Mouse (Mus musculus): Measurements from ENCODE around the gene Cfdp1.

Cfdp1 gene

DNA sequence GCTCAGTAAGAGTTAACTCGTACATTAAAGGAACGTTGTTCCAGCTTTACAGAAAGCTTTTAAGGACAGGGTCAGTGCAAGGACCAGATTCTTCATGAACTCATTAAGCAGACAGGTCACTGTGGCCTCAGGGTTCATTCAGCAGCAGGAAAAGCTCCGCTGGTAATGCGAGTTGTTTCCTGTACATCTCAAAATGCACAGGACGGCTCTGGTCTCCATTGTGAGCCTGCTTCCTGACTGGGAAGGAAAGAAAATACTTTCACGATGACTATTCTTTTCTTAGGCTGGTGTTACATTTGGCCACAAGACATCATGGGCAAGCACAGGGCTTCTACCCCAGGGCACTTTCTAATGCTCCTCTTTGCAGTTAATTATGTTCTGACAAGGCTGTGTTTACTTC lies 52.6 kb downstream of the Cfdp1 start:
- CTCF ChIA-PET, result no interaction called here

DNA sequence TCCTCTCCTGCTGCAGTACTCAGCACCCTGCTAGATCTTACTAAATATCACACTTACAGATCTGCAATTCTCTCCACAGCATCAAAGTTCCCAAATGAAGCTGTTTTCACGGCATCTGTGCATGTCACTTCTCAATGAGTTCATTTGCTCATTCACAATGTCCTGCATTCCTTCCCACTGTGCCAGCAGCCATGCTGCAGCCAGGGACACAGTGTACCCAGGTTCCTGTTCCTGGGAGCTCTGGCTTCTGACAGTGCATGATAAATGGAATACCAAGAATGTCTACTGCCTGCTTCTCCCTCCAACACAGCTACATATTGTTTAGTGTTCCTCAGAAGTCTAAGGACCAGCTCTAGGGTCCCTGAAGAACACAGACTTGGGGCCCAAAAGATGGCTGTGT lies 57.6 kb downstream of the Cfdp1 start:
- CTCF ChIA-PET, result no interaction called here

DNA sequence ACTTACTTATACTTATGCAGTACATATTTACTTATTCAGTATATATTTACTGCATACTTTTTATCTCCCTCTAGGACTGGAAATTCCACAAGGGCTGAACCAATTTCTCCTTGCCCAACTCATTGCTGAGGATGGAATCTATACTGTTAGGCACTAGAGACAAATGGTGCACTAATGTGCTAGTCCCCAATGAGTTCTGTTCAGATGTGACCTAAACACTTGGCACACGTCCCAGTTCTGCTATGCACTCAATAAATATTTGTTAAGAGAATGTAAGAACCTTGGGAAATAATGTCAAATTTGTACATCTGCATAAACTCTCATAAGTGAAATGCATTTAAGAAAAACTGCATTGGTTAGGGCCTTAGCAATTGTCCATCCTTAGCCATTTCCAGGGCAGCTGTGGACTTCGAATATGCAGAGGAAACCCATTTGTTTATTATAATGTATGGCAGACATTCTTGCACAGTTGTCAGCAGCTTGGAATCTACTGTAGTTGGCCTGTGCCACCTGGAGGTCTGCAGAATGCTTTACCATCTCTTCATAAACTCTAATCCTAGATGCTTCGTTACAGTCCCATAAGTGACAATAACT lies 60.7 kb downstream of the Cfdp1 start:
- CTCF ChIA-PET, result no interaction called here

DNA sequence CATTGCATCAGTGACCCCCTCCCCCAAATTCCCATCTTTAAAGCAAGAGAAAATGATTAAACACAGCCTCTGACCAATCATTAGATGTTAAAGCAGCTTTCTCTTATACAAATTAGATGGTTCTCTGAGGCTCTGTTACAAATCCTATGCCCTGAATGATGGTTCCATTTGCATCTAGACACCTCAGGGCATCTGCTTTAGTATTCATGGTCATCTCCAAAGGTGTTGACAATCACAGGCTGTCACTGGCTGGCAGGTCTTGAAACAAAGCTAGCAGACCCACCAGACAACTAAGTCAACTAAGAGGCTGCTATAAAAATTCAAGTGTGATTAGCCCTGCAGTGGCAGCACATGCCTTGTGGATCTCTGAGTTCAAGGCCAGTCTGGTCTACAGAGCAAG lies 64.5 kb downstream of the Cfdp1 start:
- CTCF ChIA-PET, result no interaction called here

DNA sequence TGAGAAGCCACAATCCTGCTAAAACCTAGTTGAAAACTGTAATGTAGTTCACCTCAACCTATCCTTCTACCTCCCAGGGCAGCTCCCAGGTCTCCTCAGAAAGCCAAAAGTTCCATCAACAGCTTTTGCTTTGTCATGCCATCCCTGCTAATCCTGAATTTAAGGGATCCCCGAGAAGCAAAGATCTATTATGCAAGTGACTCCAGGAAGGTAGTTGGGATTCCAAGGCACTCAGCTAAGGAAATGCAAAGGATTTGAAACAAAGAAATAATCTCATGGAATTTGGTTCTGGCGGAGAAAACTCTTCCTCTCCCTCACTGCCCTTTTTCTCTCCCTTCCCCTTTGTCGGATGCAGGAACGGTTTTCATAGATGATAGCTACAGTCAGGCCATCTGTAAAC lies 64.9 kb downstream of the Cfdp1 start:
- CTCF ChIA-PET, result no interaction called here

DNA sequence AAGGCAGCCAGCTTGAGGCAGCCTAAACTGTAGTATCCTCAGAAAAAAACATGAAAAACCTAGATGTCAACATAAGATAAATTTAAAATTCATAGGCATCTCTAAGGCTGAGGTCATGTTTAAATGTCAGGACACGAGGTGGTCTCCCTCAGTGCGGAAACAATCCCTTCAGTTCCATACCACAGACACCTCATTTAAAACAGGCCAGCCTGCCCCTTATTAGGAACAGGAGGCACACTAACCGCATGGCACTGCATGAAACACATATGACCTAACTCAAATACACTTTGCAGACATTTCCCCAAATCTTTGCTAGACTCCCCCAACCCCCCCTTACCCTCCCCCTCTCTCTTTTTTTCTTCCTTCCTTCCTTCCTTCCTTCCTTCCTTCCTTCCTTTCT lies 65.6 kb downstream of the Cfdp1 start:
- CTCF ChIA-PET, result no interaction called here

DNA sequence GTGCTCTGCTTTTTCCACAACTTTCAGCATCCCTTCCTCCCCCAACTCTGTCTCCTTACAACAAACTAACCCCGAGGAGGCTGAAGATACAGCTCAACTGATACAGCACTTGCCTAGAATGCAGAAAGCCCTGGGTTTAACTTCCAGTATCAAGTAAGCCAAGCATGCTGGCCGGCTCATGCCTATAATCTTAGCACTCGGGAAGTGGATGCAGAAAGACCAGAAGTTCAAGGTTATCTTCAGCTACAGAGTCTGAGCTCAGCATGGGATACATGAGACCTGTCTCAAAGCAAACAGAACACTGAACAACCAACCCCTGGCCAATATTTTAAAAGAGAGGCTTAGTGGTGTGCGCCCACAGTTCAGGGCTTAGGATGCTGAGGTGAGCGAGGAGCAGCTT lies 66.0 kb downstream of the Cfdp1 start:
- CTCF ChIA-PET, result no interaction called here

DNA sequence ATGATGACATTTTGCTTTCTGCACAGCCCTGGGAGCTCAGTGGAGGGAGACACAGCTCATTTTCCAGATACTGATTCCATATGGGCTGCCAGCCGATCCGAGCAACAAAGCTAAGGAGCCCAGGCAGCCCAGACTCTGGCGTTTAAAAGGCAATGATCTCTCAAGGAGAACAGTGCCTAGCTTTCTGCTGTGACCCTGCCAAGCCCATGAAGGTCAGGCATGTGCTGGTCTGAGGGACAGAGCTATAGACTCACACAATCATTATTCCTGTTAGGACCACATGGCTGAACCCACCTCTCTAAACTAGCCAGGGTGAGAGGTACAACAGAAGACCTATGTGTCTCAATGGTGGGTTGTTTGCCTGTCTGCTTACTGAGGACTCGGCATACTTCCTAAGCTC lies 66.4 kb downstream of the Cfdp1 start:
- CTCF ChIA-PET, result no interaction called here

DNA sequence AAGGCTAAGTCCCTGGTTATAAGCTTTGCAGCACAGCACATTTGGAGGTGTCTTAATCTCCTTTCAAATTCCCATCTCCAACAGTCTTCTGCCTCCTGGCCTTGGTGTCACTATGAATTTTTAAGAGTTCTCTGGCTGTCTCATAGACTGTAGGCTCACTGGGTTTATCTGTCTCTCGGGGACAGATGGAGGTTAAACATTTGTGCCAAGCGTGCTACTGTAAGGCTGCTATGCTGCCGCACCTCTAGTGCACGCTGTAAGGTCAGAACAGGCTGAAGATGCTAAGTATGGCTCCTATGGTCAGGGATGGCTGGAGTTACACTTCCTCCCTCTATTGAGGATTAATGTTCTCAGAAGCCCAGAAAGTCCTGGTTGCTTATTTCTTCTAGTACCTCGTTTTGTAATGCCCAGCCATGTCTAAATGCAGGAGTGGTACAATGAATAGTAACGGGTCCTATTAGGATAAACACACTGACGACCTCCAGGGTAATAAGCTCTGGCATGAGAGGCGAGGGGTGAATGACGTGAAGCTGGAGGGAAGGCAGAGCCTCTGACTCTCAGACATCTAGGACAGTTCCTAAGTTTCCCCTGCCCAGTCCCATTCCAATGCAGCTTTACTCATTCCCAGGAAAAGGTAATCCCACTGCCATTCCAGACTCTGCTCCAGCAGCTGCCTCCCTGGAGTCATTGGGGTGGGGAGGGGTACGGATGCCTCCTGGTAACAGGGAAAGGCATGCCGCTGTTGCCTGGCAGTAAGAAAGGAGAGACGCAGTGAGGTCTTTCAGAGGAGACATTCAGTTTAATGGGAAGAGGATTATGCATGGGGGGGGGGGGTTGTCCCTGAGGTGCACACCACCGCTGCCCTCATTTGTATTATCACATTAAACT lies 67.1 kb downstream of the Cfdp1 start:
- CTCF ChIA-PET, result no interaction called here

DNA sequence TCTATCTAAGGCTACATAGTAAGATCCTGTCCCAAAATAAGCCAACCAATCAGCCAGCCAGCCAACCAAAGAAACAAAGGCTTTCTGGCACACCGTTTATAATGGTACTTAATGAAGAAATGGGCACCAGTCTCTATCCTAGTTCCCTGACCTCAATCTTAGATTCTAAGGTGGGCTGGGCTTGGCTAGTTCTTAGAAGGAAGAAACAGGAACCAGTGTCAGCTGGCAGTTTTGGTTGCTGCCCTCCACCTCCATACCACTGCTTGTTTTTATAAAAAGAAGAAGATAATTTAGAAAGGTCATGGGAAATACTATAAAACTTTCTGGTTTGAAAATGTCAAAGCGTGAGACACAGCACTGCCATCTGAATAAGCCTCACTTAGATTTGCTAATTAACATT lies 68.0 kb downstream of the Cfdp1 start:
- CTCF ChIA-PET, result no interaction called here

DNA sequence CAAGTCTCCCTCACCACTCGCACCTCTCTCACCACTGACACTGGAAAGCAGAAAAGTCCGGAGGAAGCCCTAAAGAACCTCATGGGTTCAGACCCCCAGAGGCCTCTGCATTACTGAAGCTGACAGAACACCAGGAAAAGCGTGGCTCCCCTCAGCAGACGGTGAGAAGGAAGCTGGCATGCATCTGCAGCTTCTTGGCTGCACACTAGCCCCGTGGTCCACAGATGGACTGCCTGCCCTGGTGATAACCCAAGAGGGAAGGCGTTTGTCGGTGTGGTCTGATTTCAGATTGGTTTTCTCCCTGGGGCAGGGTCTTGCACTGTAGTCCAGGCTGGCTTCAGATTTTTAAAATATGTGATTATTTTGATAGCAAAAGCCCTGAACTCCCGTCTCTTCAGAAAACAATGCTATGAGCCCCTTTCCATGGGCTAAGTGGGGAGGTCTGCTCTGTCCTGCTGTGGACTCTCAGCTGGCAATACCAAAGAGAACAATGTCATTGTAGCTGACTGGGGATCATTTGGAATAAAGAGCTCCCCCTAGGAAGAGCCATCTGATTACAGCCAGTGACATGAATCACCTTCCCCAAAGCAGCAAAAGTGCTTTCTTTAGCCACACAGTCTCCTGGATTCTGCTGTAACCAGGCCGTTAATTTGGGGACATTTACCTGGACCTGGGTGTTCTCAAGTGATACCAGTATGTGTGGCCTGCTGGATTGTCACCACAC lies 71.3 kb downstream of the Cfdp1 start:
- CTCF ChIA-PET, result no interaction called here

DNA sequence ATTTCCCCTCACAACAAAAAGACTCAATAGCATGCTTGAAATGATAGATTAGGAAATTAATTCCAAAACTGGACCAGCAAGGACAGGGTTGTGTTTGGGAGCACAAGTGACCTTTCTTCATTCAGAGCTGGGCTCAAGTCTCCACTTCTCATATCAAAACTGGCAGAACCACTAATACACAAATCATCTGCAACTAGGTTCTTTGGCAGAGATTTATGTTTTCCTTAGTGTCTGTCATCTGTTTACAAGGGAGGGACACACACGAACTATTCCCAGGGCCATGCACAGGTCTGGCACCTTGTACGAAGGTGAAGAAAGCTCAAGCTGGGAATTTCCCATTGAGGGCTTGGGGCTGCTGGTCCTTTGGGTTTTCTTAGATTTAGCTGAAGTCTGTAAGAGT lies 71.9 kb downstream of the Cfdp1 start:
- CTCF ChIA-PET, result interaction anchor here (0.5 kb wide), 1 partner anchor 705 kb away, joined by 3 read pairs; no protein-coding TSS in a partner anchor

DNA sequence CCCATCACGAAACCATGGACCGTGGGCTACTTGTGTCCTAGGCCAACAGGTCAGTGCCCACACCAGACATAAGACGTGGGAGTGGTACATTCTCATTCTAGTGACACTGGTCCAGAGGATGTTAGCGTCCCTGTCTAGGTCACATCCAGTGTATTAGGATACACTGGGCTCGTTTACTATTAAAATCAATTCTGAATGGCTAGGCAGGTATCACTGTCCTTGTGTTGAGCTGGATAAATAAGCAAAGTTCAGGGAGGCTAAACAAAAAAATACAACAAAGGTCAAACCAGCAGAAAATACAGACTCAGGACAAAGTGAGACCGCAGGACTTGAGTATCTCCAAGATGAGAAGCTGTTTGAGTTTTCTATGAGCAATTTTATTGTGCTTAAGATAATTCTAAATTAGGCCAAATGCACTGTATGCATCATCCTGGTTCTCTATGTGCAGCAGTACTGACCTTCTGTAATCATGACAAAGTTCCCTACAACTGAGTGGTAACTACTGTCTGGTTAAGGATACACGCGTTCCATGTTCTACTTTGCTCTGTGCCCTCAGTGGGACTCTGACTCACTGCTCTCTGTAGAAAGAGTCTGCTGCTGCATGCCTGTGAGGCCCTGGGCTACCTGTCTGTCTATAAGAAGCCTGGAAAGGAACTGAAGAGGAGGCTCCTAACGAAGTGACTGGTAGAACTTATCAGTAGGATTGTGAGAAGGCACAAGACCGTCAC lies 73.2 kb downstream of the Cfdp1 start:
- CTCF ChIA-PET, result no interaction called here

DNA sequence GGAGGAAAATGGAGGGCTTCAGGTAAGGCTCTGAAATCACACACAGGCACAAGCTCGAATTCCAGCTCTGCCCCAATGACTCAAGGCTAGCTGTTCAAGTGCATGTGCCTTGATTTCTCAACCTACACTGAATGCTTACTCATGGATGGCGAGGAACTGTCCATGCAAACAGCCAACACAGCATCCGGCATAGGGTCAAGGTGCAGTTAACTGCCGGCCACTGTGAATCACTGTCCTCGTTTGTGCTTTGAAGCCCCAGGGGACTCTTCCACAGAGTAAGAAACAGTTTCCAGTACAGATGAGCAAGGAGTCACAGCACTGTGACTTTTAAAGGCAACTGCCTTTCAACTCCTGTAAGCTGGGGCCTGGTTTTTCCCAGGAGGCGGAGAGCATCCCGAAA lies 74.4 kb downstream of the Cfdp1 start:
- CTCF ChIA-PET, result no interaction called here

DNA sequence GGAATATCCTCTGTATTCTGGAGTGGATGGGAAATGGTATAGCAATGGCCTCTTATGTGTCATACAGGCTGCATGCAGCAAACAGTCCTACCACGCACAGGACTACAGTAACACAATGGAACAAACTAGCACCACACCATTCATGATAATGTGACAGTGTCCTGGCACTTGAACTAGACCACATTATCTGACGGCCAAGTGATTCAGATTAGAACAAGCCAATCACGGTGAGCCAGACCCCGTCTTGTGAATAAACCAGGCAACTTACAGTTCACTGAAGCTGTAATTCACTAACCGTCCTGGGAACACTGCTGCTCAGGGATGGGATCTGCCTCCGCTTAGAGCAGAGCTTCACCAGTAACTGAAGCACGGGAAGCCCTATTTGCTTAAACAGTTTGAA lies 75.3 kb downstream of the Cfdp1 start:
- CTCF ChIA-PET, result no interaction called here

DNA sequence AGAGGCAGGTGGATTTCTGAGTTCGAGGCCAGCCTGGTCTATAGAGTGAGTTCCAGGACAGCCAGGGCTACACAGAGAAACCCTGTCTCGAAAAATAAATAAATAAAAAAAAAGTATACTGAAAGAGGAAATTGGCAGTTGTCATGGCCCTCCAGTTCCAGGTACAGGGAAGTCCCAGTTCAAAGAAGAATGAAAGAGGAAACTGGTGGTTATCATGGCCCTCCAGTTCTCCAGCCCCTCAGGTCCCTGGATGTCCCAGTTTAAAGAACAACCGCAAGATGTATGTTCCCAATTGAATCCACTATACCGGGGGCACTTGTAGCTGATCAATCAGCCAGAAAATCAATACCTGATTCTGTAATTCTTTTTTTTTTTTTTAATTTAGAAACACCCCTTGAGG lies 77.6 kb downstream of the Cfdp1 start:
- CTCF ChIA-PET, result no interaction called here

DNA sequence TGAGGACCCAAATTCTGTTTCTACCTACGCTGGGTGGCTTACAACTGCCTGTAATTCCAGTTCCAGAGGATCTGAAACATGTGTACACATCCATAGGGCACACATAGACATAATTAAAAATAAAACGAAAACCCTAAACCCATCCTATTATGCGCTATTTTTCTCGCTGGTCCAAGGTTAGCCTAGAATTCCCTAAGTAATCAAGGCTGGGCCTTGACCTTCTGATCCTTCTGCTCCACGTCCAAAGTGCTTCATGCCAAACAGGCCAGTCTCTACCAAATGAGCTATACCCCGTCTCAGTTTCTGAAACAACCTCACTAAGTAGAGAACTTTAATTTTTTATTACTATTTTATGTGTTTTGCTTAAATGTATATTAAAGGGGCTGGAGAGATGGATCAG lies 78.3 kb downstream of the Cfdp1 start:
- CTCF ChIA-PET, result no interaction called here

DNA sequence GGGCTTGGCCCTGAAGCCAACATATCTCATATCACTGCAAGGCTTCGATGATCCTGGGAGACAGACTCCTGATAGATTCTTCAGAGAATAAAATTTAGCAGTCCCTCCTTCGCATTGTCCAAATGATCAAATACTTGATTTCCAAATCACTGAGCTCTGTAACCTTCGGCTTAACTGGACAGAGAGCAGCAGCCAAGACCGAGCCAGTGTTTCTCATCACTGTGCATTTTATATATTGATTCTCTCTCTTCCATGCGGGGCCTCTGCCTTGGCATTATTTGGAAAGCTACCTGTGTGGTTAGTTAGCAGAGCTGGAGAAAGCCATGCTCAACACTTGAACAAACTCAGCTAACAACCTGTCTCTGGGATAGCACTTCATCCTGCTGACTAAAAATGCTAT lies 80.6 kb downstream of the Cfdp1 start:
- CTCF ChIA-PET, result no interaction called here

DNA sequence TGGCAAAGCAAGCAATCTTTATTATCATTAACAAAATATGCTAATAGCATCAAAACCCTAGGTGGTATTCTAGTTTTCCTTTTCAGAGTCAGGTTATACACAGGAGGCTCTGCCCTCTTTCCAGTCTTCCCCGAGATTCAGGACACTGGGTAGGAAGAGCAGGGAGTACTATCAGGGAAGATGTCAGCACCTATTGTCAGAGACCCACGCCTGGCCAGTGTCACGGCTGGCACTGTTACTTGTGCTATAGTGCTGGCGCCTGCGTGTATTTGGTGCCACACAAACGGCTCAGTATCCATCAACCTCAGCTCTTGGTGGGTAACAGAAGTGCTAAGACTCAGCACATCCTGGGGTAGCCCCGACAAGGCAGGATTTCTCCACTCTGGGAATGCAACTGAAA lies 81.0 kb downstream of the Cfdp1 start:
- CTCF ChIA-PET, result no interaction called here

DNA sequence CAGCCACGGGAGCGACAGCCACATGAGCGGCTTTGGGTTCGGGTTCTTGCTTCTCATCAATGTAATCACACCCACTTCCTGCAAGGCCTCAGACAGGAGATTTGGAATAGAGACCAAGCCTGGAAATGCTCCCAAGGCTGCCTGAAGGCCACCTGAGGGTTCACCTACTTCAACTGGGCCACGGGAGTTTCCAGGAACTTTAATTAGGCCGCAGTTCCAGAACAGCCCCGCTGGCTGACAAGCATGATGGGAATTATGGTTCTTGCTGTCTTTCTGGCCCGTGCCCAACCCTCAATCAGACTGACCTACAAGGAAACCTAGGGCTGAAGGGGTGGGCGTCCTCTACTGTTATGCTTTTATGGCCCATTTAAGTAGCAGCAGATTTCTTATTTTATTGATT lies 82.0 kb downstream of the Cfdp1 start:
- CTCF ChIA-PET, result no interaction called here

DNA sequence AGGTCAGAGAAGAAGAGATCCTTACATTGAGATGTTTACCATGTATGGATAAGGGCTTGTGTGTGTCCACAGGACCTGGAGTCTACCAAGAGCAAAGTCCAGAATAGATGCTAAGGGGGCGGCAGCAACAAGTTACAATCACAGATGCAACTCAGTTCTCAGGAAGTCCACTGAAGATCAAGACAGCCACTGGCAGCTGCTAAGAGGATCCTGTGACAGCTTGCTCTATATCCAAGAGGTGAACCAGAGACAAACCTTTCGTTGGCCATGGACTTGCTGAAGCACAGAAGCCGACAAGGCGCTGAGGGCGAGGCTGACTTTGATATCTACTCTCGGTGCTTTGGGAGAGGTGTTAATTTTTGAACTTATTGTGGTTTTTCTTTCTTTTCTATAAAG lies 82.5 kb downstream of the Cfdp1 start:
- CTCF ChIA-PET, result no interaction called here

DNA sequence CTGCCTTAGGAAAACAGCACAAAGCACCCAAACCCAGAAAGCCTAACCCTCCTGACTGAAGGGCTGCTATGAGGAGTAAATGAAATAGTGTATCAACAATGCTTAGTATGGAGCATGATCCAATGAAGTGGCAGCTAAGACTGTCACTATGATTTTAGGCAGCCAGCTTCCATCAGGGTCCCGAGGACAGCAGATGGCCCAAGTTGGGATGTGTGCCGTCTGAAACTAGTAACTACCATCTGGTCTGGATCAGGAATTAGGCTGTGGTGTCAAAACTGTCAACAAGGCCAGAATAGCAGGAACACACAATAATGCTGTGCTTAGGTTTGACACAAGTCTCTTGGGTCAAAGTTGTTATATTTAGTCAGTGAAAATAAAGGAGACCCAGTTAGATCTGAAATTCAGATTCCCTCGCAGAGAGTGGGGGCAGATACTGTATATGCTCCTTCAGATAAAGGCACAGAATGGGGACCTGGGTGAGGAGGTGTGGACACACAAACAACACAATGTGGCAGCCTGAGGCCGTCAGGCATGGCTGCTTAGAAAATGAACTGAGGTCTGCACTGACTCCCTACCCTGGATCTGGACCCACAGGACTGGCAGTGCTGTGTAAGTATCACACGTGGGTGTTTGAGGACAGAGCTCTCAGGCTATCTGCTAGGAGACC lies 83.0 kb downstream of the Cfdp1 start:
- CTCF ChIA-PET, result no interaction called here

Data from spleen, embryonic (tissue).